Mouse (Mus musculus) c-Kit-positive CD71-positive TER-119-positive erythroid progenitor cells, embryonic 14.5 days (primary cell): ENCODE data around the gene Mipol1.

Experiments
- DNase-seq: peaks from one replicate; pipeline ENCODE4 v3.0.0-alpha.2; 2013; ENCODE audit warnings: low spot score

Mipol1 gene

GRCm38 (mm10) chr12:57515702-57516377 is 285.6 kb downstream of the Mipol1 start:
- DNase-seq, result no peak

- DNase-seq, result no peak
Observed at GRCm38 (mm10) chr12:57528335-57528734, 298.1 kb downstream of the Mipol1 start.

- DNase-seq, result no peak
Observed at GRCm38 (mm10) chr12:57530474-57530873, 300.2 kb downstream of the Mipol1 start.

GRCm38 (mm10) chr12:57534517-57534878 is 304.3 kb downstream of the Mipol1 start:
- DNase-seq, result no peak

GRCm38 (mm10) chr12:57534879-57535611 is 304.8 kb downstream of the Mipol1 start:
- no peak for DNase-seq

GRCm38 (mm10) chr12:57536056-57536908 is 306.1 kb downstream of the Mipol1 start:
- no peak for DNase-seq

GRCm38 (mm10) chr12:57536909-57537670 is 306.9 kb downstream of the Mipol1 start:
- DNase-seq, result no peak

- DNase-seq, result no peak
Observed at GRCm38 (mm10) chr12:57537791-57538587, 307.8 kb downstream of the Mipol1 start.

GRCm38 (mm10) chr12:57538588-57539550 is 308.6 kb downstream of the Mipol1 start:
- DNase-seq, result no peak

GRCm38 (mm10) chr12:57539551-57539985 is 309.3 kb downstream of the Mipol1 start:
- DNase-seq, result no peak

- no peak for DNase-seq
Observed at GRCm38 (mm10) chr12:57541118-57541517, 310.9 kb downstream of the Mipol1 start.

- no peak for DNase-seq
Observed at GRCm38 (mm10) chr12:57541931-57542745, 311.9 kb downstream of the Mipol1 start.

GRCm38 (mm10) chr12:57542746-57543626 is 312.8 kb downstream of the Mipol1 start:
- DNase-seq, result no peak

GRCm38 (mm10) chr12:57543627-57543991 is 313.4 kb downstream of the Mipol1 start:
- DNase-seq, result no peak

- peak; percentile 41 for DNase-seq
Observed at GRCm38 (mm10) chr12:57544641-57545370, 314.6 kb downstream of the Mipol1 start.

GRCm38 (mm10) chr12:57545371-57546241 is 315.4 kb downstream of the Mipol1 start:
- DNase-seq, result no peak
